Mouse (Mus musculus) neural tube, embryonic 12.5 days (tissue): ENCODE data around the gene Prkag1. TPM values are rescaled to one million over a fixed set of nuclear protein-coding genes. Genes with fewer than 3 reads are reported as not detected.

Experiments used
- ATAC-seq: fragments of 200-750 bp; cut with Nextera tagmentation; 2 replicates; pipeline ENCODE4 v1.8.0; 2017; ENCODE audit warnings: low read depth, mild to moderate bottlenecking, moderate TSS enrichment, moderate library complexity; ENCODE audit not compliant: low FRiP score
- H3K27ac ChIP-seq: fragments of 300-500 bp; sonication (generic); 2 replicates; pipeline ENCODE4 v1.5.1; 2016
- H3K27me3 ChIP-seq: fragments of 300-500 bp; sonication (generic); replicated peaks from 2 replicates; pipeline ENCODE4 v1.6.1; 2016; ENCODE audit warnings: mild to moderate bottlenecking
- H3K36me3 ChIP-seq: fragments of 300-500 bp; sonication (generic); 2 replicates; pipeline ENCODE4 v1.6.1; 2016; ENCODE audit warnings: mild to moderate bottlenecking
- H3K4me1 ChIP-seq: fragments of 300-500 bp; sonication (generic); 2 replicates; pipeline ENCODE4 v1.6.1; 2016
- H3K4me2 ChIP-seq: fragments of 300-500 bp; sonication (generic); replicated peaks from 2 replicates; pipeline ENCODE4 v1.6.1; 2016; ENCODE audit warnings: mild to moderate bottlenecking
- H3K4me3 ChIP-seq: fragments of 300-500 bp; sonication (generic); 2 replicates; pipeline ENCODE4 v1.5.1; 2016
- H3K9ac ChIP-seq: fragments of 300-500 bp; sonication (generic); 2 replicates; pipeline ENCODE4 v1.6.1; 2016; ENCODE audit warnings: mild to moderate bottlenecking
- H3K9me3 ChIP-seq: fragments of 300-500 bp; sonication (generic); 2 replicates; pipeline ENCODE4 v1.6.1; 2016; ENCODE audit warnings: mild to moderate bottlenecking
- WGBS: fragments of 180-500 bp; shearing (Covaris S2); methylation state at CpG from one replicate; pipeline ENCODE4 v1.1.7; 2016; 5-methylcytosine and 5-hydroxymethylcytosine counted together
- polyA plus RNA-seq: library from polyadenylated mRNA; unstranded; fragments of >200 nt; fragmentation: Nextera tagmentation; extraction: Ambion mirVana; gene quantifications from 2 replicates; pipeline ENCODE4 v1.2.1, GENCODE M21; 2016

The Prkag1 gene
- polyA plus RNA-seq, 1 experiment from 2014 or later, result 79.2 TPM

- no peaks in the 10 kb centered on the region for H3K36me3 ChIP-seq
- peaks cover 82% of the 10 kb centered on the region for H3K27me3 ChIP-seq
- no peak overlapping the region for H3K4me2 ChIP-seq
- peaks cover 37% of the 10 kb centered on the region for H3K4me1 ChIP-seq
- H3K9ac ChIP-seq, result no peak overlapping the region
- ATAC-seq, result no peak
- no peak overlapping the region for H3K4me3 ChIP-seq
- no peak overlapping the region for H3K27ac ChIP-seq
- WGBS, result 5% methylated on average over 8 of the region's 8 CpGs
- H3K9me3 ChIP-seq, result no peaks in the 10 kb centered on the region
Measured at GRCm38 (mm10) chr15:98780075-98780474, 51.2 kb downstream of the Prkag1 start.

- H3K4me2 ChIP-seq, result no peak overlapping the region
- peaks cover 37% of the 10 kb centered on the region for H3K4me1 ChIP-seq
- no peaks in the 10 kb centered on the region for H3K9me3 ChIP-seq
- no peaks in the 10 kb centered on the region for H3K36me3 ChIP-seq
- ATAC-seq, result no peak
- H3K4me3 ChIP-seq, result no peak overlapping the region
- no peak overlapping the region for H3K27ac ChIP-seq
- peaks cover 92% of the 10 kb centered on the region for H3K27me3 ChIP-seq
- WGBS, result under 1% methylated on average over 8 of the region's 11 CpGs
- H3K9ac ChIP-seq, result no peak overlapping the region
Measured at GRCm38 (mm10) chr15:98778806-98779205, 52.5 kb downstream of the Prkag1 start.

- H3K36me3 ChIP-seq, result no peaks in the 10 kb centered on the region
- peaks cover 96% of the 10 kb centered on the region for H3K27me3 ChIP-seq
- H3K4me1 ChIP-seq, result peaks cover 37% of the 10 kb centered on the region
- no peak overlapping the region for H3K27ac ChIP-seq
- no peaks in the 10 kb centered on the region for H3K9me3 ChIP-seq
- peak overlapping the region; percentile 16; the same call in 1 of the 2 replicates for H3K4me3 ChIP-seq
- ATAC-seq, result no peak
- H3K4me2 ChIP-seq, result peak overlapping the region; percentile 45
- H3K9ac ChIP-seq, result no peak overlapping the region
- WGBS, result 1% methylated on average over 25 of the region's 25 CpGs
Measured at GRCm38 (mm10) chr15:98778191-98778770, 53.0 kb downstream of the Prkag1 start.

- Histone ChIP-seq H3K9me3 (no peaks in the 10 kb centered on the region), H3K4me2 (peak within 1 kb of the TSS; percentile 53), H3K27ac (no peak within 1 kb of the TSS), H3K4me3 (peak within 1 kb of the TSS; percentile 16; the same call in 1 of the 2 replicates), H3K4me1 (peaks cover 39% of the 10 kb centered on the region), H3K36me3 (no peaks in the 10 kb centered on the region), H3K27me3 (peaks cover 99% of the 10 kb centered on the region), H3K9ac (peak within 1 kb of the TSS; percentile 38; the same call in 1 of the 2 replicates)
- ATAC-seq, result no peak
- WGBS, result 0% methylated on average over 32 of the region's 33 CpGs
Measured at GRCm38 (mm10) chr15:98777762-98778161, 53.6 kb downstream of the Prkag1 start, which contains the start of gene Wnt10b. Gene Wnt10b (minus strand): TSS chr15:98778150.

- H3K4me2 ChIP-seq, result peak overlapping the region; percentile 53
- peak overlapping the region; percentile 16; the same call in 1 of the 2 replicates for H3K4me3 ChIP-seq
- no peaks in the 10 kb centered on the region for H3K9me3 ChIP-seq
- peak overlapping the region; percentile 38; the same call in 1 of the 2 replicates for H3K9ac ChIP-seq
- no peak overlapping the region for H3K27ac ChIP-seq
- ATAC-seq, result no peak
- 2% methylated on average over 19 of the region's 19 CpGs for WGBS
- H3K36me3 ChIP-seq, result no peaks in the 10 kb centered on the region
- peaks cover 99% of the 10 kb centered on the region for H3K27me3 ChIP-seq
- H3K4me1 ChIP-seq, result peaks cover 46% of the 10 kb centered on the region
Measured at GRCm38 (mm10) chr15:98777005-98777616, 54.2 kb downstream of the Prkag1 start.

GRCm38 (mm10) chr15:98776280-98777004 is 54.9 kb downstream of the Prkag1 start:
- Histone ChIP-seq H3K9me3 (no peaks in the 10 kb centered on the region), H3K4me1 (peaks cover 47% of the 10 kb centered on the region), H3K27ac (no peak overlapping the region), H3K9ac (peak overlapping the region; percentile 17; the same call in 1 of the 2 replicates), H3K36me3 (no peaks in the 10 kb centered on the region), H3K27me3 (peaks cover 99% of the 10 kb centered on the region), H3K4me2 (peak overlapping the region; percentile 53), H3K4me3 (peak overlapping the region; percentile 27)
- ATAC-seq, result peak; percentile 23; the same call in 1 of the 2 replicates
- WGBS, result under 1% methylated on average over 62 of the region's 62 CpGs

- WGBS, result 0% methylated on average over 5 of the region's 5 CpGs
- Histone ChIP-seq H3K27me3 (peaks cover 98% of the 10 kb centered on the region), H3K9me3 (no peaks in the 10 kb centered on the region), H3K4me2 (0 out of 2 replicates have a peak overlapping the region, but pooled peaks have one; percentile 53), H3K4me1 (peaks cover 43% of the 10 kb centered on the region), H3K4me3 (no peak overlapping the region), H3K9ac (no peak overlapping the region), H3K36me3 (no peaks in the 10 kb centered on the region), H3K27ac (no peak overlapping the region)
- ATAC-seq, result 0 out of 2 replicates have a peak, but pooled peaks have one; percentile 18
Measured at GRCm38 (mm10) chr15:98775533-98775932, 55.8 kb downstream of the Prkag1 start.

- no peak overlapping the region for H3K9ac ChIP-seq
- H3K4me1 ChIP-seq, result peaks cover 38% of the 10 kb centered on the region
- no peaks in the 10 kb centered on the region for H3K9me3 ChIP-seq
- H3K27me3 ChIP-seq, result peaks cover 97% of the 10 kb centered on the region
- no peaks in the 10 kb centered on the region for H3K36me3 ChIP-seq
- H3K4me2 ChIP-seq, result no peak overlapping the region
- no peak overlapping the region for H3K27ac ChIP-seq
- no peak for ATAC-seq
- WGBS, result 4% methylated on average over 15 of the region's 15 CpGs
- no peak overlapping the region for H3K4me3 ChIP-seq
Measured at GRCm38 (mm10) chr15:98774096-98774495, 57.2 kb downstream of the Prkag1 start.

GRCm38 (mm10) chr15:98772511-98773211 is 58.7 kb downstream of the Prkag1 start:
- H3K9me3 ChIP-seq, result no peaks in the 10 kb centered on the region
- no peak overlapping the region for H3K27ac ChIP-seq
- no peak for ATAC-seq
- H3K36me3 ChIP-seq, result no peaks in the 10 kb centered on the region
- H3K4me1 ChIP-seq, result peaks cover 30% of the 10 kb centered on the region
- peak overlapping the region; percentile 19 for H3K4me3 ChIP-seq
- 0 out of 2 replicates have a peak overlapping the region, but pooled peaks have one; percentile 29 for H3K9ac ChIP-seq
- H3K4me2 ChIP-seq, result peak overlapping the region; percentile 50
- peaks cover 97% of the 10 kb centered on the region for H3K27me3 ChIP-seq
- WGBS, result 2% methylated on average over 36 of the region's 36 CpGs

GRCm38 (mm10) chr15:98771813-98772425 is 59.4 kb downstream of the Prkag1 start:
- no peak overlapping the region for H3K4me3 ChIP-seq
- peaks cover 23% of the 10 kb centered on the region for H3K4me1 ChIP-seq
- H3K9ac ChIP-seq, result no peak overlapping the region
- H3K27ac ChIP-seq, result no peak overlapping the region
- peak overlapping the region; percentile 50 for H3K4me2 ChIP-seq
- no peak for ATAC-seq
- no peaks in the 10 kb centered on the region for H3K36me3 ChIP-seq
- peaks cover 89% of the 10 kb centered on the region for H3K27me3 ChIP-seq
- H3K9me3 ChIP-seq, result no peaks in the 10 kb centered on the region
- 2% methylated on average over 12 of the region's 12 CpGs for WGBS

GRCm38 (mm10) chr15:98768259-98768658 is 63.1 kb downstream of the Prkag1 start:
- WGBS, result 15% methylated on average over 5 of the region's 5 CpGs
- Histone ChIP-seq H3K36me3 (no peaks in the 10 kb centered on the region), H3K27me3 (peaks cover 76% of the 10 kb centered on the region), H3K4me1 (peaks cover 17% of the 10 kb centered on the region), H3K4me2 (no peak overlapping the region), H3K4me3 (no peak overlapping the region), H3K27ac (no peak overlapping the region), H3K9me3 (no peaks in the 10 kb centered on the region), H3K9ac (no peak overlapping the region)
- no peak for ATAC-seq
